ENCODE assay signal across 1 mouse cellular context in genomic region chr16:55809779-55810514, GRCm38 (mm10).
A peak's percentile ranks its signal among the peaks of the same experiment; 100 is the strongest.
TF ChIP-seq lines count a peak whose summit lies in the region.

No protein-coding gene starts in this region.

TF ChIP-seq in CH12.LX, 34 proteins besides CTCF, POLR2A, EP300 and RAD21 (continued from another document):
- 0 out of 2 replicates have a peak, but pooled peaks have one; percentile 34 for TF ChIP-seq MEF2A (IDR thresholded peaks at IDR 0.05; ENCODE audit: borderline replicate concordance, low read depth, low read length)
